Mouse (Mus musculus) olfactory bulb, adult 2 months (tissue): ENCODE measurements at regions not wholly inside any gene's neighbourhood (a gene's known extent, or its start where the extent isn't known, plus 50 kb on each side); places are given as distances from the start of the nearest gene placed in this dataset.

Experiments
- CTCF ChIP-seq: fragments of 200-500 bp; IDR thresholded peaks from 2 replicates; pipeline ENCODE4 v1.5.1; 2012; ENCODE audit warnings: low read depth, mild to moderate bottlenecking, low read length, moderate library complexity; ENCODE audit not compliant: insufficient read depth
- POLR2A ChIP-seq: fragments of 200-500 bp; IDR thresholded peaks from 2 replicates; pipeline ENCODE4 v1.6.1; 2012; ENCODE audit warnings: mild to moderate bottlenecking, low read depth, low read length, moderate library complexity; ENCODE audit not compliant: insufficient read depth

DNA sequence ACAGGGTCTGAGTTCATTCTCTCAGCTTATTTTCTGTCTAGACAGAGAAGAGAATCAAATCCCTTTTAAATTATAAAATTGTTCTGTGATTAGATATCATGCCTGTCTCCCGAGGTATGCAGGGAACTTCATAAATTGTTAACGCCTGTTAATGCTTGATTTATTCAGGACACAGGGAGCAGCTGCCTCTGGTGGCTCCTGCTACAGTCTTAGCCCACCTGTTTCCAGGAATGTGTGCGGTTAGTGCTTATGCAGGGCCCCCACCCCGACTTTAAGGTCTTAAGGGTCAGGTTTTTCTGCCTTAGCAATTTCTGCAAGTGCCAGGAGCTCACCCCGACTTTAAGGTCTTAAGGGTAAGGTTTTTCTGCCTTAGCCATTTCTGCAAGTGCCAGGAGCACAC is 54.7 kb upstream of the Ghitm start:
- TF ChIP-seq POLR2A (no peak), CTCF (no peak)
